Mouse (Mus musculus): ENCODE data around the gene Myh9.

Gene Myh9

DNA sequence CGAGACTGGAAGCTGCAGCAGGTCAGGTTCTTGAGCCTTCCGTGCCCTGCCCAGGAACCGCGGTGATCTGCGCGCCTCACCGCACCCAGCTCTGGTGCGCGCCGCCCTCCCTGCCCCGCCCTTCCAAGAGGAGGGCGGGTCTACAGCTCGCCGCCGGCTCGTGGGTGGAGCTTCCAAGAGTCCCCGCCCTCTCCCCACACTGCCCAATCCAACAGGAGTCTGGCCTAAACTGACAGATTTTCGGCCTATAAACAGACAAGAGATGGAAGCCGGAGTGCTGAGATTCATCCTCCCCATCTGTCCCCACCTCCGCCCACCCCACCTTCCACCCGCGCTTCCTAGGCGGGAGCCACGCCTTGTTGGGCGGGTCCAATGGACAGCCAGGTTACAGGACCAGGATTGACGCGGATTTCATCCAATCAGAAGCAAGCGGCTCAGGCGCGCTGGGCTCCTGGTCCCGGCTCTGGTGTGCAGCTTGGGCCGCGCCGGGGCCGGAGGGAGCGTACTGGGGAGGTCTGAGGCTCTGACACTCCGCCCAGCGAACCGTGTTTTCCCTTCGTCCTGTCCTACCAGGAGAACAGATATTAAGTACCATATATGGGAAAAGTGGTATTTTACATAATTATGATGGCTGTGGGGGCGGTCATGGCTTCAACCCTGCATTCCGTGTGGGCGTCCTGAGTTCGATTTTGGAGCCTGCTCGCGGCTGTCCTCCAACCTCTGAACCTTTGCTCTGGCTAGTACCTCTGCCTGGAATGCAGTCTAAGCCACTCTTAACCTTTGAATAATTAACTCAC, at the start of gene Myh9:
Gene Myh9, minus strand, starts transcription at position 129 of the 797 bp plus-strand sequence.
- WGBS, result under 1% methylated on average over 46 of the region's 46 CpGs

DNA sequence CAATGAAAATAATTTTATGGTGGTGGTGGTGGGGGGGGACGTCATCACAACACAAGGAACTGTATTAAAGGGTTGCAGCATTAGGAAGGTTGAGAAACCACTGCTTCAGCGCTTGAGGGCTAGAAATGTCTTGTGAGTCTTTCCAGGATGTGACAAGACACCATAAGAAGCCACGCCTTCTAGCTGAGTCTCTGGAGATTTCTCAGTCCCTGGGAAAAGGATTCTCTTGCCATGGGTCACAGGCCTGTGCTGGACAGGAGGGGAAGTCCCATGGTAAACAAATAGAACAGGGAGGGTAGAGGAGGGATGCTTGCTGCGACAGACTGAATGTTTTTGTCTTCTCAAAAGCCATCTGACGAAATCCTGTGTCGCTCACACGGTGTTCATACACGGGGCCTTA, 49.8 kb upstream of the Myh9 start:
- 80% methylated on average over 8 of the region's 8 CpGs for WGBS

DNA sequence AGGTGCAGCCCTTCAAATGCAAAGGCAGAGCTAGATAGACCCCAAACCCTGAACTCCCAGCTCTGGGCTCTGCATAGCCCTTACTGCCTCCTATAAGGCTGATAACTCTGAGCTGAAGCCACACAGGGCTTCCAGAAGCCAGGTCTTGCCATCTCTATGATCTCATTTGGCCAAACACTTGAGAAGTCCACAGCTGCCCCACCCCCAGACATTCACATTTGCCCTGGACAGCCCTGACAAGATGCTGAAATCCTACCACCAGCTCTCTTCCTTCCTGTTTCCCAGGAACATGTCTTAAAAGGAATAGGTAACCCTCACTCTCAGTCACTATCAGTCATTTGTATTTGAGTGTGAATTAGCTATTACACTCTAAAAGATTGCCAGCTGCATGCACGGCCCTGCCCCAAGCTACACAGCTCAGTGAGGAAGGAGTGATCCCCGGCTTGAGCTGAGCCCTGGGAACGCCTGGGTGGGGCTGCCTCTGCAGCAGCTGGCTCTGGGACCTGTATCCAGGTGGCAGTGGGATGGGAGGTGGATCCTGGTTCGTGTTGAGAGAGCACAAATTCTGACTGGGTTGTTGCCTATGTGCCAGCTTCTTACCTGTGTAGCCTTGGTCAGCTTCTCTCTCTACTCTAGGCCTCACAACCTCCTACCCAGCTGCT, 47.9 kb upstream of the Myh9 start:
- 82% methylated on average over 4 of the region's 4 CpGs for WGBS

DNA sequence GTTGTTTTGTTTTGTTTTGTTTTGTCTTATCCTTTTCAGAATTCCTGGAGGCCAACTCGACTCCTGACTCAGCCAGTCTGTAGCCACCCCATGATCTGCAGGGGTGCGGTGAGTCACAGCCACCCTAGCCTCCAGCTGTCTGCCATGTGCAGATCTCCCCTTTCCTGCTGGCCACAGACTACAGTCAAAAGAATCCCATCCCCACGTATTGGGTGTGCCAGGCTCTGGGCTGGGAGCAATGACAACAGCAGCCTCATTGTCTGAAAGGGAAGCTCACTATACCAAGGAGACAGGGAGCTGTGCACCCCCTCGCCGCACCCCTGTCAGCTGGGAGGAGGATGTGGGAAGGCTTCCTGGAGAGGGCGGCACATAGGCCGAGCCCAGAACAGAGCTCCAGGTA, 46.3 kb upstream of the Myh9 start:
- WGBS, result 53% methylated on average over 7 of the region's 7 CpGs

DNA sequence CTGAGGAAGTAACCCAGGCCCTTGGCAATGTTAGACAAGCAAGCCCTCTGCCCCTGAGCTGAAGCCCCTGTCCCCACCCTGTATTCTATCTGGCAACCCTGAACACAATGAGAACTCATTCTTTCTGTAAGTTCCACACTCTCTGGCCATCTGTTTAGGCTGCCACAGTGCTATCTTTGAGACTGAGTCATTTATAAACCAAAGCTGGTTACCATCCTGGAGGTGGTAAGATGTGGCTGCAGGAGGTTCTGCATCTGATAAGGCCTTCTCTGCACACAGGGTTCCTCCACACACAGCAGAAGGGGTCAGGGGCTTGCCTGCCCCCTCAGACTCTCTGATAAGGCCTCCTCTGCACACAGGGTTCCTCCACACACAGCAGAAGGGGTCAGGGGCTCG, 45.1 kb upstream of the Myh9 start:
- 76% methylated on average over 1 of the region's 1 CpGs for WGBS

DNA sequence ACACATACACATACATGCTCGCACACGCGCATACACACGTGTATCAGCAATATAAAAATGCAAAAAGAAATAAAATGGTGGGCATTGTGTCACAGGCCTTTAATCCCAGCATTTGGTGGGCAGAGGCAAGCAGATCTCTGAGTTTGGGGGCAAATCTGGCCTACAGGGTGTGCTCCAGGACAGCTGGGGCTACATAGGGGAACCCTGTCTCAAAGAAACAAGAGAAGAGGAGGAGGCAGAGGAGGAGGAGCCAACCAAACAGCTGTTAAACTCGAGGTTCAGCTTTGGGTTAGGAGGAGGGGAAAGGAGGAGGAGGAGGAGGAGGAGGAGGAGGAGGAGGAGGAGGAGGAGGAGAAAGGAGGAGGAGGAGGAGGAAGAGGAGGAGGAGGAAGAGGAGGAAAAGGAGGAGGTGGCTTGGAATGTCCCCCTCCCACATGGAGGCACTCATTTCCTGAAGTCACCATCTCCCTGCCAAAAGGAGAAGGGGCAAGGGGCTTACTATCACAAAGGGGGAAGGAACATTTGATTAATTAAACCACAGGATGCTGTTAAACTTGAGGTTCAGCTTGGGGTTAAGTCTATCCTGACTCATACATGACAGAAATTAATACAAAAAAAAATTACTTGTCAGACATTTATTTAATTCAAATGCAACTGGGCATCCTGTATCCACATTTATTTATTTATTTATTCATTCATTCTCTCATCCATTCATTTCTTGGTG, 44.6 kb upstream of the Myh9 start:
- 79% methylated on average over 5 of the region's 5 CpGs for WGBS

DNA sequence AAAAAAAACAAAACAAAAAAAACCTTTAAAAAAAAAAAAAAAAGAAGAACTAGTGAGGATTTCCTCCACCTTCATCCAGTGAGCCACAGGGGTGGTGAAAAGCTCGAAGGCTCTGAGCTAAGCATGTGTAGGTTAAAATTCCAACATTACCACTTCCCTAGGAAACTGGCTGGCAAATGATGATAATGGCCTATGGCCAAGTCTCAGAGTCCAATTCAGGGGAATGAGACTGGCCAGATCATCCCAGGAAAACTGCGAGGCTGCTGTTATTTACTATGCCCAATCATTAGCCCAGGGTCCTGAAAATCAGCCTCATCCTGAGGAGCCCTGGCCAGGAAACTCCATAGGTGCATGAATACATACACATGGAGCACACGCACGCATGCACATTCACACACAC, 44.0 kb upstream of the Myh9 start:
- WGBS, result 74% methylated on average over 4 of the region's 4 CpGs

DNA sequence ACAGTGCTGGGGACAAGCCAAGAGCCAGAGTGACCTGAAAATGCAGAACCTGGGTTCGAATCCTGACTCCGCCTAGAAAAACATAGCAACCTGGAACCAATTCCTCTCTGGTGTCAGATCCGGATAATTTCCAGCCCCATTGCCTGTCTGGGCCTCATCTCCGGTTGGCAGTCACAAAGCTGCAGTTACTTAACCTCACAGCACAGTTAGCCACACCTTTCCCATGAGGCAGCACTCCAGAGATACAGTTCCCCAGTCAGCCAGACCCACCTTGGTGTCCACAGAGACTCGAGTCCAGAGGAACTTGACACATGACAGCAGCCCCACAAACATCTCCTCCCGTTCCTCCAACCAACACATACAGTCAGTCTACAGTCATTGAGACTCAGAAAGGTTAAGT, 43.2 kb upstream of the Myh9 start:
- WGBS, result 90% methylated on average over 6 of the region's 6 CpGs

DNA sequence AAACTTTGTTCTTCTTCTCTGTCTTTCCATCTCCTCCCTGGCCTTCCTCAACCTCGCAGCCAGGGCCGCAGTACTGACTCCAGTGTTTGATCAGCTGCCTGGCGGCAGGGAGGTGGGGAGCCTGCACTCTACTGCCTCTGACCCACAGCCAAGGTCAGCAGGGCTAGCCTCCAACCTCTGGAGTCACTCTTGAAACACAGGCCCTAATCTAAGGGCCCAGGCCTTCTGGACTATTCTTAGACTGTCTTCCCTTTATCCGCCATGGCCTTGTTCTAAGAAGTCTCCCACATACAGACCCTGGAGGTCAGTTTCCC, 41.7 kb upstream of the Myh9 start:
- WGBS, result 84% methylated on average over 4 of the region's 4 CpGs

DNA sequence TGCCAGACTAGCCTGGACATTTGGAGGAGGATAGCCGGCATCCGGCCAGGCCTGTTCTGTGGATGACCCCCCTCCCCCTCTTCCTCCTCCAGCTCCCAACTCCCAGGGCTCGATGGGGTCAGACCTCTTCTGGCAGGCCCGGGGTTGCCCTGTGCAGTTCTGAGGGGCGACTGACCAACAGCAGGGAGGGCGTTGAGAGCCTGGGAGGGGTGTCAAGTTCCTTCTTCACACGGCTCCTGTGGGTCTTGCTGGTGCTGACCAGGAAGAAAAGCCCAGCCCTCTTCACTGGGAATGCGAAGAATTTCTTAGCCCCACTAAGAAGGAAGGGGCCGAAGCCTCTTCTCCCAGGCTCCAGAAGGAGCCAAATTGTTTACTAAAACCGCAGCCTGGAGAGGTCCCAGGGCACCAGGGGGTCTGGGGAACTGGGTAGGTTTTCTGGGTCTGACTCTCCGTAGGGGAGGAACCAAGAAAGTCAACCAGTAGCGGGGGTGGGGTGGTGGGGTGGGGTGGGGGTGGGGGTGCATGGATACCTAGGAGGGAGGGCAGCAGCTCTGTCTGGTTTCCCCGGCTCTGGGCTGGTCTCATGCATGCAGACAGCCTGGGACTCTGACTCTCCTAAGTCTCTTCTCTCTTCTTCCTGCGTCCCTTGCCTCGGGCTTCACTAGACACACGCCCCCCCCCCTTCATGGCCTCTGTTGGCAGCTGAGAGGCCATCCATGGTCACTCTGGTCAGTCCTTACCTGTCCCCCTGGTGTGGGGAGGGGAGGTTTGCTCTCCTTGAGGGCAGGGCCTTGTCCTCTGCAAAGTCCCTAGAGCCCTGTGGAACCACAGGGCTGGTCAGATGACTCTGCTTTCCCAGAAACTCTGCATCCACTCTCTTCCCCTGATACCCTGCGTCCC, 41.1 kb upstream of the Myh9 start:
- WGBS, result 51% methylated on average over 17 of the region's 17 CpGs

DNA sequence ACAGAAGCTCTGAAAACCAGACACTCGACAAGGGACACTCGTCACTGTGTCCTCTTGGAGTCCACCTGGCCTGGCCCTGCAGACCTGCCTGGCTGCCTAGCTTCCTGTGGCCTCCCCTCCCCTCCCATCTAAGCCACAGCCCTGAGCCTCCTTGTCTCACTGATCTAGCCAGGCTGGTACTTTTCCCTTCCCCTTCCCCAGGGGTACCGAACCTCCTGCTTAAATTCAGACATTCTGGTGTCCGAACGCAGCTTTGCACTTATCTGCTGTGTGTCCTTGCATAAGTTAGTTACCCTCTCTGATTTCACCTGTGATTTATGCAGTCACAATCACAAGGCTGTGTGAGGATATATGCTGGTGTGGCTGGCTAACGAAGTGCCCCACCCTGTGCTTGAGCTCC, 40.3 kb upstream of the Myh9 start:
- 86% methylated on average over 6 of the region's 6 CpGs for WGBS

DNA sequence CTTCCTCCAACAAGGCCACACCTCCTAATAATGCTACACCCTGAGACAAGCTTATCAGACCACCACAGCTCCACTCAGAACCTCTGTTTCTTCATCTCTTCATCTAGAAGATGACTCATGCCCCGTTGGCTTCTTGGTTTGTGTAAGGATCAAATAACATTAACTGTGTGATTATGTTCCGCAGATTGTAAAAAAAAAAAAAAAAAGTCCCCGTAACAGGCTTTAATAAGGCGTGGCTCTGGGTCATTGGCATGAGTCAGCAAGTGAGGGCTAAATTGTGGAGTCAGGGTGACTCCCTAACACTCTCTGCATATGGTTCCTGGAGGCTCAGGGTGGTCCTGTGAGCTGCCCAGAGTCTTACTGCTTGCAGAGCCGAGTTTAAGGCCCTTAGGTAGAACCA, 39.7 kb upstream of the Myh9 start:
- 85% methylated on average over 5 of the region's 5 CpGs for WGBS

DNA sequence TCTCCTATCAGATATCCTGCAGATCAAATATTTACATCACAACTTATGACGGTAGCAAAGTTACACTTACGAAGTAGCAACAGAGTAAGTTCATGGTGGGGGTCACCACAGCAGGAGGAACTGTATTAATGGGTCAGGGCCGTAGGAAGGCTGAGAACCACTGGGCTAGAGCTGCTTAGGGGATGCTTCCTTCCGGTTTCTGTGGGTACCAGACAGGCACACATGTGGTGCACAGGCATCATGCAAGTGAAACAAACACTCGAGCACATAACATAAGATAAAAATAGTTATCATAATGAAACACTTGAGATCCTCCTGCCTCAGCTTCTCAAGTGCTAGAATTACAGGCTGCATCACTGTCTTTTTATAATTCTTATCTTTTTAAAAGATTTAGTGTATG, 38.8 kb upstream of the Myh9 start:
- WGBS, result 88% methylated on average over 5 of the region's 5 CpGs

DNA sequence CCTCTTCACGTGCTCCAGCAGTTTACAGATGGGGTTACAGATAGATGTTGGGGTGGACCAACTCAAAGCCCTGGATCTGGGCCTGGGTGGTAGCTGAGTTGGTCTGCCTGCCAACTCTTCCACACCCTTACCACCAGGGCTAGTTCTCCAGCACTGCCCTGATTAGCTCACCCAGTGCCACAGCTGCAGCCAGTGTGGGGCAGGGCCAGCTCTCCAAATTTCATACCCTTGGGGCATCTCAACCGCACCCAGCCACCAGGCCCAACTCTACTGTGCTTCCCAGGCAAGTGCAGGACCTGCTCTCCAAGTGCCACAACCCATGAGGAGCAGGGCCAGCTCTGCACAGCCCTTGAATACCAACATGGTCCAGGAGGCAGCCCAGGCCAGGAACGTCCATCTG, 37.8 kb upstream of the Myh9 start:
- 90% methylated on average over 3 of the region's 3 CpGs for WGBS

DNA sequence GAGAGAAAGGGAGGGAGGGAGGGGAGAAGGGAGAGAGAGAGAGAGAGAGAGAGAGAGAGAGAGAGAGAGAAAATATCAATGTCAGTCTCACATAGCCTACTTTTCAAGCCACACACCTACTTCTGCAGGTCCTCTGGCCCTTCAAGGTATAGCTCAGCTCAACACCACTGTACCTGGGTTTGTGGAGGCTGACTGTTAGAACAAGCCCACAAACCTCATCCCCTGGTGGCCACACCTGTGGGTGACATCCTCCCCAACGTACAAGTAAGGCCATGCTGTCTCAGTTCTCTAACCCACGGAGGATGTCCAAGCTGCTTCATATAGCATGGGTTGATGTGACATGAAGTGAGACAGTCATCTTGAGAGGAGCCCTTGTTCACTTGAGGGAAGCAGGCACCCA, 35.2 kb upstream of the Myh9 start:
- WGBS, result 78% methylated on average over 2 of the region's 2 CpGs

DNA sequence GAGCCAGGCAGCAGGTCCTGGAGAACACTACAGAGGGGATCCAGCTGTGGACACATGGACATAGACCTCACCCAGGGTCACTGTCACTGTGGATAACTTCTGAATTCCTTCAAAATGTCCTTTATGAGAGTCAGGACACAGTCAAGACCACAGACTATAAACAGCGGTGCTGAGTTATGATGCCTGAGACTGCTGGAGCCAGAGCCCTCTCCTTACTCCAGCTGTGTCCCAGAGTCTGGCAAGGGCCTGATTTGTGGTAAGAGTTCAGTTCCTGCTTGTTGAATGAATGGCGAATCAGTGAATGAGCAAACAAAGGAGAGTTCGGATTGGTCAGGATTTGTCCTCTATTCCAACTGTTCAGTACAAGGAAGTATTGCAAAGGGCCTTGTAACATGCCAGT, 34.7 kb upstream of the Myh9 start:
- WGBS, result 81% methylated on average over 3 of the region's 3 CpGs

DNA sequence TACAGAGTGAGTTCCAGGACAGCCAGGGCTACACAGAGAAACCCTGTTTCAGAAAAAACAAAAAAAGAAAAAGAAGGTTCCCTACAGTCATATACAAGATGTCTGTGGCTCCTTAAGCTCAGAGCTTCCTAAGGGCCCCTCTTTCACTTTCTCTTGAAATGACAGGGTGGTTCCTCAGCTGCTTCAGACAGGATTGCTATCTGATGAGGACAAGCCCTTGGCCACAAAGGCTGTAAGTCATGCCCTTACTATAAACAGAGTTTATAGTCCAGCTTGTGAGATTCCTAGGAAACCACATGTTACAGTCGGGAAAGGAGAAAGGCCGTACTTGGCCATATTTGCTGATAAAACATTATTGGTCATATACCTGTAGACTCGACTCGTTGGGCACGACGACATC, 34.0 kb upstream of the Myh9 start:
- 95% methylated on average over 6 of the region's 6 CpGs for WGBS

DNA sequence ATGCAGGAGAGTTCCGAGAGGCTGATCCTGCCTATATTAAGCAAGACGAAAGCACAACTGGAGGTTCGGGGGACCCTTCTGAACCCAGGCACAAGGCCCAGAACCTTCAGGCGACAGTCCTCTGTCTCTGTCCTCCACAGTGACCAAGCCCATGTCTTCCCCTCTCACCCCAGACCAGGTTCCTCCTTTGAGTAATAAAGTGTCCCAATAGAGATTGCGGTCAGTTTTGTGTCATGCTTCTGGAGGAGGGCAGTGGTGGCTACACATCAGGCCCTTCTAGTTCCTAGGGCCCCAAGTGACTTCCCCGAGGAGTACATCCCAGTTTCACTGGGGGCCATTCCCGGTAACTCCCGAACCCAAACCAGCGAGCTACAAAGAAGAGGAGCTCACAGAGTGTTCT, 32.8 kb upstream of the Myh9 start:
- 93% methylated on average over 9 of the region's 9 CpGs for WGBS

DNA sequence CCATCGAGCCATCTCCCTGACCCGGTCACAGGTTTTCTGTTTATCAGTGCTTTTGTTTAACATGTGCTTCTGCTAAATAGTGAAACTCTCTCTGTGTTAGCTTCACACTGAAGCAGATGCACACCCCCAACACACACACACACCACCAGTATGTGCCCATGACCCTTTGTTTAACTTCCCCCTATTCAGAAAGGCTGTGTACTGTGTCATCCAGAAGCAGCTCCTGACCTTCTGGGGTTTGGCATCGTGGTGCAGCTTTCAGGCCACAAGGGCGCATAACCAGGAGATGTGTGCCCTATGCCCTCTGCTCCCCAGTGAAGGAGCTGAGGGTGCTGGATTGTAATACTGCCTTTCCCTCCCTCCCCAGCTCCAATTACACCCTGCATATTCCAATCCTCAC, 32.3 kb upstream of the Myh9 start:
- 80% methylated on average over 4 of the region's 4 CpGs for WGBS

DNA sequence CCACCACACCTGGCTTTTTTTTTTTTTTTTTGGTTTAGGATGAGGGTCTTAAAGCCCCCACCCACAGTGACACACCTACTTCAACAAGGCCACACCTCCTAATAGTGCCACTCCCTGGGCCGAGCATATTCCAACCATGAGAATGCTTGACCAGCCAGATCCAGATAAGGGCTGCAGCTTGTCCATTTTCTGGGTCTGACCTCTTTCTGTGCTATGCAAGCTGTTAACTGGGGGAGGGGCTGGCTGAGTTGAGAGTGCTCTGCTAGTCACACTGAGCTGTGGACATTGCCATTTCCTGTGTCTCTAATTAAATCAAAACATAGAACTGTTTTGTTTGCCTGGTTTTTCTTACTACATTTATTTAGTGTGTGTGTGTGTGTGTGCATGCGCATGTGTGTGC, 31.6 kb upstream of the Myh9 start:
- 89% methylated on average over 2 of the region's 2 CpGs for WGBS

DNA sequence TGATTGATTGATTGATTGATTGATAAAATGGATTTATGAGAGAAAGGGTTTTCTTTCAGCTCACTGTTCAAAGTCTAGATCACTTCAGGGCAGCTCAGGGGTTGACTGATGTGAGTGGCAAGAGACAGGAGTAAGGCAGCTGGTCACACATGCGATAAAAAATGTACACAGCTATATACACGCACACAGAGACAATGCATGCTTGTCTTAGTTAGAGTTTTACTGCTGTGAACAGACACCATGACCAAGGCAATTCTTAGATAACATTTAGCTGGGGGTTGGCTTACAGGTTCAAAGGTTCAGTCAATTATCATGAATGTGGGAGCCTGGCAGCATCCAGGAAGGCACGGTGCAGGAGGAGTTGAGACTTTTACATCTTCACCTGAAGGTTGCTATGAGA, 31.0 kb upstream of the Myh9 start:
- 93% methylated on average over 3 of the region's 3 CpGs for WGBS

DNA sequence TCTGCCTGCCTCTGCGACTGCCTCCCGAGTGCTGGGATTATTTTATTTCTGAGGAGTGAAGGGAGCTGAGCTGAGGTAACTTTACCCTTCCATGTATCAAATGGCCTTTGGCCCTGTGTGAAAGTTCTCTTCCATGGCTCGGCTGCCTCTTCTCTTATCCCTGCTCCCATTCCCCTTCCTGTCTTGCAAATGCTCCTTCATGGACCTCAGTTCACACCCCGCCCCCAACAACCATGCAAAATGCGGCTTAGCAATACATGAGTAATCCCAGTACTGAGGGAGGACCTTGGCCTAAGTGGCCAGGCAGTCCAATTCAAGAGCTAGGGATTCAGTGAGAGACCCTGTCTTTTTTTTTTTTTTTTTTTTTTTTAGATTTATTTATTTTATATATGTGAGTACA, 26.4 kb upstream of the Myh9 start:
- 96% methylated on average over 5 of the region's 5 CpGs for WGBS

Measured in cerebral cortex, adult 2 months (tissue).